Mouse (Mus musculus) forebrain, embryonic 12.5 days (tissue): ENCODE data around the gene Zfp937. TPM values are rescaled to one million over a fixed set of nuclear protein-coding genes. Genes with fewer than 3 reads are reported as not detected.
"Not testable (repeated sequence)": the region's sequence is repeated elsewhere in the genome, so short reads cannot be mapped to it uniquely, and the experiment has no call there.

Source experiments
- ATAC-seq: fragments of 200-750 bp; cut with Nextera tagmentation; 2 replicates; pipeline ENCODE4 v1.8.0; 2017; ENCODE audit warnings: moderate TSS enrichment; ENCODE audit not compliant: low FRiP score
- H3K27ac ChIP-seq: fragments of 300-500 bp; sonication (generic); 2 replicates; pipeline ENCODE4 v1.5.1; 2016; ENCODE audit warnings: mild to moderate bottlenecking
- H3K27me3 ChIP-seq: fragments of 300-500 bp; sonication (generic); 2 replicates; pipeline ENCODE4 v1.6.1; 2016; ENCODE audit warnings: mild to moderate bottlenecking
- H3K36me3 ChIP-seq: fragments of 300-500 bp; sonication (generic); replicated peaks from 2 replicates; pipeline ENCODE4 v1.6.1; 2016; ENCODE audit warnings: mild to moderate bottlenecking
- H3K4me1 ChIP-seq: fragments of 300-500 bp; sonication (generic); 2 replicates; pipeline ENCODE4 v1.6.1; 2016
- H3K4me2 ChIP-seq: fragments of 300-500 bp; sonication (generic); 2 replicates; pipeline ENCODE4 v1.6.1; 2016; ENCODE audit warnings: mild to moderate bottlenecking, moderate library complexity
- H3K4me3 ChIP-seq: fragments of 300-500 bp; sonication (generic); replicated peaks from 2 replicates; pipeline ENCODE4 v1.5.1; 2016; ENCODE audit warnings: mild to moderate bottlenecking
- H3K9ac ChIP-seq: fragments of 300-500 bp; sonication (generic); 2 replicates; pipeline ENCODE4 v1.6.1; 2016; ENCODE audit warnings: mild to moderate bottlenecking
- H3K9me3 ChIP-seq: fragments of 300-500 bp; sonication (generic); 2 replicates; pipeline ENCODE4 v1.6.1; 2016
- WGBS: fragments of 180-500 bp; shearing (Covaris S2); methylation state at CpG from one replicate; pipeline ENCODE4 v1.1.7; 2016; 5-methylcytosine and 5-hydroxymethylcytosine counted together
- polyA plus RNA-seq: library from polyadenylated mRNA; unstranded; fragments of >200 nt; fragmentation: Nextera tagmentation; extraction: Ambion mirVana; gene quantifications from 2 replicates; pipeline ENCODE4 v1.2.1, GENCODE M21; 2016

The Zfp937 gene
- 10.6 and 10.8 TPM in 2 replicates for polyA plus RNA-seq

DNA sequence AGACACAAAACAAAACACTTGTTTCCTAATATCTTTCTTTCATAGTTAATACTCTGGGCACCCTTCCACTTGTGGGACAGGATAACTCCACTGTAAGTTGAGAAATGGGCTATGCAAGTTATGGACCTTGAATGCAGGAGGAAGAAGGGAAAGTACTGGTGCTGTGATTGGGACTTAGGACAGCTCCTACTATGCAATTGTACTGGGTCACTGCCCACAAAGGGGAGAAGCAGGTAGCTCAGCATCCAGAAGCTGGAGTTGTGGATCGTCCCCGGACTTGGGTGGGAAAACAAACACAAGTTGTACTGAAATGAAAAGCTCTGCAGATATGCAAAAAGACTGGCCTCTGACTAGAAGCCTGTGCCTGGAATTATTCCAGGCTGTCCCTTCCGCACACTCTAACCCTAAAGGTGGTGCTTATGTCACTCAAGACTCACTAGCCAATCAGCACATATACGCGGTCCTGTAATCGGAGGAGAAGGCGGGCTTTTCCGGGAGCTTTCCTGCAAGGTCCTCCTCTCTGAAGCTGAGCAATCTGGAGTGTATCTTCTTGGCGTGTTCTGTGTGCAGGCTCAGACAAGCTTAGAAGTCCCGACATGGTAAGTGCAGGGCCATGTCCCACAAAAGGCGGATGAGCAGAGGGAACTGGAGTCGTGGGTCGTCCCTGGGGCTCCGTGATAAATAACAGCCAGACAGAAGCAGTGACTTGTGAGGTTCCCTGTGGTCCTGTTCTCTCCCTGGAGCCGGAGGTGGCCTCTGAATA is at the start of gene Zfp937:
Gene Zfp937 (plus strand): TSS at position 474 of the 763 bp plus-strand sequence.
- not testable (repeated sequence) for H3K27me3 ChIP-seq, H3K4me1 ChIP-seq, H3K27ac ChIP-seq, H3K36me3 ChIP-seq, H3K9me3 ChIP-seq
- H3K9ac ChIP-seq, result peak within 1 kb of the TSS; percentile 49; the same call in 1 of the 2 replicates
- peak within 1 kb of the TSS; percentile 43 for H3K4me3 ChIP-seq
- peak; percentile 100 for ATAC-seq
- H3K4me2 ChIP-seq, result peak within 1 kb of the TSS; percentile 48
- 2% methylated on average over 15 of the region's 15 CpGs for WGBS

DNA sequence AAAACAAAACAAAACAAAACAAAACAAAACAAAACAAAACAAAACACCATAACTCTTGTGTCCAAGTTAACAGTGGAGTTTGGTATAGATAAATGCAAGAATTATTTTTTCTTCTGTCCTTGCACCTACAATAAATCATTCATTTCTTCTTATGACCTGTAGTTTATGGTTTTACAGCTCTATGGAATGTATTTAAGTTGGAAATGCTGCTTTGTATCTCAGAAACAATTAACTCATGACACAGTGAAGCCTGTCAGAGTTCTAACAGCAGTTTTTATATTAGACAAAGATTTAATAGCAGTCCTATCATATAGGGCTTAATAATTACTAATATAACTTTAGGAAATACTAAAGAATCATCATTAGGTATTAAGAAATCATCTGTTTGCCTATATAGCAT is 44.0 kb upstream of the Zfp937 start:
- Histone ChIP-seq H3K9me3 (0 out of 2 replicates have a peak, but pooled peaks cover 7% of the 10 kb centered on the region), H3K4me2 (no peak overlapping the region), H3K4me3 (no peak overlapping the region), H3K27me3 (no peaks in the 10 kb centered on the region), H3K36me3 (no peaks in the 10 kb centered on the region), H3K9ac (no peak overlapping the region), H3K4me1 (no peaks in the 10 kb centered on the region), H3K27ac (no peak overlapping the region)
- ATAC-seq, result no peak

DNA sequence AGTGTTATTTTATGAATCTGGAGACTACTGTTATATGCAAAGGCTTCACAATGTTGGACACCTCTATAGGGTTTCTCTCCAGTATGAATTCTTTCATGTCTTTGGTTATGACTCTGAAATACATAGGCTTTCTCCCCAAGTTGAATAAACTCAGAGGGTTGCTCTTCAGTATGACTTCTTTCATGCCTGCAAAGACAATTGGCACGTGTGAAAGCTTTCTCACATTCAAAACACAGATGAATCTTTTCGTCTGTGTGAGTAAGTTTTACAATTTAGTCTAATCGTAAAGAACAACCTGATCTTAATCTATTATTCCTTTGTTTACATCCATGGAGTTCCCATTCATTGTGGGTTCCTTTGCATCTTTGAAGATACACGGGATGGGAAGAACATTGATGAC is 38.3 kb upstream of the Zfp937 start, which contains the start of gene Gm10770:
Gene Gm10770 (minus strand): TSS at position 101 of the 400 bp plus-strand sequence.
- H3K27ac ChIP-seq, H3K9me3 ChIP-seq, H3K4me3 ChIP-seq, H3K9ac ChIP-seq, H3K36me3 ChIP-seq, ATAC-seq, H3K4me2 ChIP-seq, H3K4me1 ChIP-seq, H3K27me3 ChIP-seq: not testable (repeated sequence)
- WGBS, result 82% methylated on average over 4 of the region's 4 CpGs

DNA sequence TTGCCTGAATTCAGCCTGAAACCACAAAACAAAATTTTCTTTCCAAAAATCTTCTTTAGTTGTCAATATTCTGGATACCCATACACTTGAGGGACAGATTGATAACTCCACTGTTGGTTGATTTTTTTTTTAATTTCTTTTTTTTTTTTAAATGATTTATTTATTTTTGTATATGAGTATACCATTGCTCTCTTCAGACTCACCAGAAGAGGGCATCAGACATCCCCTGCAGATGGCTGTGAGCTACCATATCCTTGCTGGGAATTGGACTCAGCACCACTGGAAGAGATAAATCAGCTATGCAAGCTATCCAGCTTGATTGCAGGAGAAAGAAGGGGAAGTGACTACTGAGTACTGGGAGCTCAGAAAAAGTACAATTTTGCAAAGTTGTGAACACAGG is 36.8 kb upstream of the Zfp937 start:
- not testable (repeated sequence) for H3K9me3 ChIP-seq, ATAC-seq, H3K4me1 ChIP-seq, H3K9ac ChIP-seq, H3K4me3 ChIP-seq, H3K27me3 ChIP-seq, H3K36me3 ChIP-seq, H3K27ac ChIP-seq, H3K4me2 ChIP-seq

DNA sequence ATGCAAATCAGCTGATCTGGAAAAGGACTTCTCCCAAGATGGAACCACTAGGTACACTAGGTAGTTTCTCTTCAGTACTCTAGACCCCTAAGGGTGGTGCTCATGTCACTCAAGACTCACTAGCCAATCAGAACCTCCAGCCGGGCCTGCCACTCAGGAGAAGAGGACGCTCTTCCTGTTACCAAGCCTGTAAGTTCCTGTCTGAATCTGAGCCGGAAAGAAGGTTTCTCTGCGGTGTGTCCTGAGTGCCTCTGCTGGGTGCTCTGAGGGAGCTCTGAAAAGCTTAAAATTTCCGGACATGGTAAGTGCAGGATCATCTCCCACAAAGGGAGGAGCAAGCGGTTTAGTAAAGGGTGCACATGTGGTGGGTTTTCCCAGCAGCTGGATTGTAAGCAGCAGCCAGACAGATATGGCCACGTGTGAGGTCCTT is 36.3 kb upstream of the Zfp937 start, which contains the start of gene Gm14139:
Gene Gm14139 (plus strand): TSS at position 186 of the 430 bp plus-strand sequence.
- H3K9ac ChIP-seq, H3K27me3 ChIP-seq, H3K4me1 ChIP-seq, H3K4me3 ChIP-seq, ATAC-seq, H3K9me3 ChIP-seq, H3K36me3 ChIP-seq, H3K27ac ChIP-seq, H3K4me2 ChIP-seq: not testable (repeated sequence)
- 80% methylated on average over 7 of the region's 7 CpGs for WGBS

DNA sequence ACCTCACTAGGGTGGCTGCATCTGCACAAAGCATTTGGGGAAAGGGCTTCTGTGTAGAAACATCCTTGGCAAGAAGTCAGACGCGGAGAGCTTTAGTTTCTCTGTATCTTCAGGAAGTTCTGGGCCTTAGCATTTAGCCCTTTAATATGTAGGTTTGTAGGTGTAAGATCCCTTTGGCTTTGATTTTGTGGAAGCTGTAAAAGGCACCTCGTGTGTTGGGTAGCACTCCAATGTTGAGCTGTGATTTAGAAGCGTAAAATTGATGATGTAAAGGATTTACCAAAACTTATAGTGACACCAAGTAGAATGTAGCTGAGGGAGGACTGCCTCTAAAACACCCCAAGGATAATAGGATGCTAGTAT is 471 bp downstream of the Zfp937 start:
- WGBS, result 28% methylated on average over 4 of the region's 4 CpGs
- not testable (repeated sequence) for H3K4me1 ChIP-seq, H3K9me3 ChIP-seq, H3K27ac ChIP-seq, H3K36me3 ChIP-seq, H3K27me3 ChIP-seq
- peak overlapping the region; percentile 49; the same call in 1 of the 2 replicates for H3K9ac ChIP-seq
- peak overlapping the region; percentile 43 for H3K4me3 ChIP-seq
- ATAC-seq, result peak; percentile 20; the same call in 1 of the 2 replicates
- peak overlapping the region; percentile 48 for H3K4me2 ChIP-seq

DNA sequence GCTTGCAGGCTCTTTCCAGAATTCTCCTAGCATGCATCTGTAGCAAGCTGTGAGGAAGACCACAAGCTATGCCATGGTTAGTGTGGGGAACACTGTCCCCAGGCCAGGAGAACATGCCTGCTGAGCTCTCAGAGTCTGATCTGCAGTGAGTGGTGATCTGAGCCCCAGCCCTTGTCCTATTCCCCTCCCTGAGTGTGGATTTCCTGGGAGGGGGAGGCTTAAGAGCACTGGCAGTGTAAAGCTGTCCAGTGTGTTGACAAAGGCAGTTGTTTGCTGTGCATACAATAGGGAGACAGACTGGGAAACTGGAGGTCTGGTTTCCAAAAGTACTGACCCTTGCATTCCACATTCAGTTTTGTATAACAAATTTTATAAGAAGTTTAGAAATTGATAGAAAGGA is 5.4 kb downstream of the Zfp937 start:
- H3K4me3 ChIP-seq, H3K27me3 ChIP-seq, H3K27ac ChIP-seq, H3K9ac ChIP-seq, H3K4me2 ChIP-seq, H3K4me1 ChIP-seq, H3K9me3 ChIP-seq, H3K36me3 ChIP-seq, ATAC-seq: not testable (repeated sequence)

DNA sequence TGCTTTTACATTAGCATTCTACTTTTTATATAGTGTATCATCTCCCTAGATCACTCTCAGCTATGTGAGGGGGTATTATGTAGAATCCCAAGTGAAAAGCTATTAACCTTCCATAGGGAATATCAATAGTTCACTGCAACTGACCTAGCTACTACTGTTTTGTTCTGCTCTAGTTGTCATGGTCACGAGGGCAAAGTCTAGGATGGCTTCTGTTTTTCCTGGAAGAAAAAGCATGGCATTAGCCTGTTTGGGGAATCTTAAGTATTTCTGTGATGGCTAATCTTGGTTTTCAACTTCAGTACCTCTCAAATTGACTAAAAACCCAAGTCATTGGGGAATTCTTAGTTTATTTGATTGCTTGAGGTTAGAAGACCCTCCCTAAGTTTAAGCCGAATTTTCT is 25.3 kb downstream of the Zfp937 start:
- no peak overlapping the region for H3K27ac ChIP-seq
- no peak for ATAC-seq
- no peaks in the 10 kb centered on the region for H3K4me1 ChIP-seq
- peaks cover 18% of the 10 kb centered on the region for H3K36me3 ChIP-seq
- no peak overlapping the region for H3K4me3 ChIP-seq
- H3K4me2 ChIP-seq, result no peak overlapping the region
- no peaks in the 10 kb centered on the region for H3K27me3 ChIP-seq
- 89% methylated on average over 2 of the region's 2 CpGs for WGBS
- H3K9me3 ChIP-seq, result peaks cover 27% of the 10 kb centered on the region
- no peak overlapping the region for H3K9ac ChIP-seq

DNA sequence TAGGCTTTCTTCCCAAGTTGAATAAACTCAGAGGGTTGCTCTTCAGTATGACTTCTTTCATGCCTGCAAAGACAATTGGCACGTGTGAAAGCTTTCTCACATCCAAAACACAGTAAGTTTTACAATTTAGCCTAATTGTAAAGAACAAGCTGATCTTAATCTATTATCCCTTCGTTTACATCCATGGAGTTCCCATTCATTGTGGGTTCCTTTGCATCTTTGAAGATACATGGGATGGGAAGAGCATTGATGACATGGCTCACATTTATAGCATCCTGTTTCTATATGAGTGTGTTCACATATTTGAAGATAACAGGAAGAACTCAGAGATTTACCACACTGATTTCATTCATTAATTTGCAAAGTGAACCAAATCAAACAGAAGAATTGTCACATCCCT is 37.6 kb downstream of the Zfp937 start, which contains the start of gene Gm21994:
Gene Gm21994 (minus strand): TSS at position 101 of the 400 bp plus-strand sequence.
- H3K36me3 ChIP-seq, H3K4me1 ChIP-seq, H3K4me3 ChIP-seq, H3K4me2 ChIP-seq, H3K9me3 ChIP-seq, H3K27me3 ChIP-seq, H3K9ac ChIP-seq, ATAC-seq, H3K27ac ChIP-seq: not testable (repeated sequence)
- WGBS, result 65% methylated on average over 2 of the region's 2 CpGs

DNA sequence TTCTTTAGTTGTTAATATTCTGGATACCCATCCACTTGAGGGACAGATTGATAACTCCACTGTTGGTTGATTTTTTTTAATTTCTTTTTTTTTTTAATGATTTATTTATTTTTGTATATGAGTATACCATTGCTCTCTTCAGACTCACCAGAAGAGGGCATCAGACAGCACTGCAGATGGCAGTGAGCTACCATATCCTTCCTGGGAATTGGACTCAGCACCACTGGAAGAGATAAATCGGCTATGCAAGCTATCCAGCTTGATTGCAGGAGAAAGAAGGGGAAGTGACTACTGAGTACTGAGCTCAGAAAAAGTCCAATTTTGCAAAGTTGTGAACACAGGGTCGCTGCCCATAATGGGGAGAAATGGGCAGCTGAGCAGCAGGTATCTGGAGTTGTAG is 39.0 kb downstream of the Zfp937 start:
- H3K4me3 ChIP-seq, H3K27ac ChIP-seq, H3K36me3 ChIP-seq, H3K4me1 ChIP-seq, H3K4me2 ChIP-seq, H3K9ac ChIP-seq, H3K27me3 ChIP-seq, H3K9me3 ChIP-seq, ATAC-seq: not testable (repeated sequence)
- WGBS, result 63% methylated on average over 2 of the region's 2 CpGs

DNA sequence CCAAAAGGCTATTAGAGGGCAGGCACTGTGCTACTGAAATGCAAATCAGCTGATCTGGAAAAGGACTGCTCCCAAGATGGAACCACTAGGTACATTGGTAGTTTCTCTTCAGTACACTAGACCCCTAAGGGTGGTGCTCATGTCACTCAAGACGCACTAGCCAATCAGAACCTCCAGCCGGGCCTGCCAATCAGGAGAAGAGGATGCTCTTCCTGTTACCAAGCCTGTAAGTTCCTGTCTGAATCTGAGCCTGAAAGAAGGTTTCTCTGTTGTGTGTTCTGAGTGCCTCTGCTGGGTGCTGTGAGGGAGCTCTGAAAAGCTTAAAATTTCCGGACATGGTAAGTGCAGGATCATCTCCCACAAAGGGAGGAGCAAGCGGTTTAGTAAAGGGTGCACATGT is 39.4 kb downstream of the Zfp937 start, which contains the start of gene Gm14124:
Gene Gm14124 (plus strand): TSS at position 227 of the 400 bp plus-strand sequence.
- not testable (repeated sequence) for H3K9me3 ChIP-seq, H3K4me3 ChIP-seq, H3K4me1 ChIP-seq, ATAC-seq, H3K27ac ChIP-seq, H3K4me2 ChIP-seq, H3K36me3 ChIP-seq, H3K9ac ChIP-seq, H3K27me3 ChIP-seq
- WGBS, result 84% methylated on average over 4 of the region's 4 CpGs
